Mouse (Mus musculus) limb, embryonic 13.5 days (tissue): Measurements from ENCODE around the gene Astn1. TPM values are rescaled to one million over a fixed set of nuclear protein-coding genes. Genes with fewer than 3 reads are reported as not detected.

Experiments
- ATAC-seq: fragments of 200-750 bp; cut with Nextera tagmentation; 2 replicates; pipeline ENCODE4 v1.8.0; 2017; ENCODE audit warnings: low read depth, moderate number of reproducible peaks, moderate TSS enrichment; ENCODE audit not compliant: low FRiP score
- H3K27ac ChIP-seq: fragments of 300-500 bp; sonication (generic); 2 replicates; pipeline ENCODE4 v1.5.1; 2015; ENCODE audit warnings: inconsistent platforms, mild to moderate bottlenecking, moderate library complexity
- H3K27me3 ChIP-seq: fragments of 300-500 bp; sonication (generic); 2 replicates; pipeline ENCODE4 v1.6.1; 2015; ENCODE audit warnings: mild to moderate bottlenecking, inconsistent platforms
- H3K36me3 ChIP-seq: fragments of 300-500 bp; sonication (generic); 2 replicates; pipeline ENCODE4 v1.6.1; 2015; ENCODE audit warnings: inconsistent platforms, mild to moderate bottlenecking, moderate library complexity
- H3K4me1 ChIP-seq: fragments of 300-500 bp; sonication (generic); 2 replicates; pipeline ENCODE4 v1.6.1; 2015; ENCODE audit warnings: inconsistent platforms
- H3K4me2 ChIP-seq: fragments of 300-500 bp; sonication (generic); replicated peaks from 2 replicates; pipeline ENCODE4 v1.6.1; 2015; ENCODE audit warnings: inconsistent platforms, mild to moderate bottlenecking, moderate library complexity
- H3K4me3 ChIP-seq: fragments of 300-500 bp; sonication (generic); 2 replicates; pipeline ENCODE4 v1.5.1; 2015; ENCODE audit warnings: moderate library complexity, mild to moderate bottlenecking, inconsistent platforms
- H3K9ac ChIP-seq: fragments of 300-500 bp; sonication (generic); 2 replicates; pipeline ENCODE4 v1.6.1; 2015; ENCODE audit warnings: mild to moderate bottlenecking, inconsistent platforms
- H3K9me3 ChIP-seq: fragments of 300-500 bp; sonication (generic); 2 replicates; pipeline ENCODE4 v1.6.1; 2016; ENCODE audit warnings: inconsistent platforms
- WGBS: fragments of 180-500 bp; shearing (Covaris S2); methylation state at CpG from one replicate; pipeline ENCODE4 v1.1.7; 2015; 5-methylcytosine and 5-hydroxymethylcytosine counted together
- polyA plus RNA-seq: library from polyadenylated mRNA; unstranded; fragments of >200 nt; fragmentation: Nextera tagmentation; extraction: Ambion mirVana; gene quantifications from 2 replicates; pipeline ENCODE4 v1.2.1, GENCODE M21; 2015

Astn1 gene
- polyA plus RNA-seq, 1 experiment from 2014 or later, result 4.7 TPM

DNA sequence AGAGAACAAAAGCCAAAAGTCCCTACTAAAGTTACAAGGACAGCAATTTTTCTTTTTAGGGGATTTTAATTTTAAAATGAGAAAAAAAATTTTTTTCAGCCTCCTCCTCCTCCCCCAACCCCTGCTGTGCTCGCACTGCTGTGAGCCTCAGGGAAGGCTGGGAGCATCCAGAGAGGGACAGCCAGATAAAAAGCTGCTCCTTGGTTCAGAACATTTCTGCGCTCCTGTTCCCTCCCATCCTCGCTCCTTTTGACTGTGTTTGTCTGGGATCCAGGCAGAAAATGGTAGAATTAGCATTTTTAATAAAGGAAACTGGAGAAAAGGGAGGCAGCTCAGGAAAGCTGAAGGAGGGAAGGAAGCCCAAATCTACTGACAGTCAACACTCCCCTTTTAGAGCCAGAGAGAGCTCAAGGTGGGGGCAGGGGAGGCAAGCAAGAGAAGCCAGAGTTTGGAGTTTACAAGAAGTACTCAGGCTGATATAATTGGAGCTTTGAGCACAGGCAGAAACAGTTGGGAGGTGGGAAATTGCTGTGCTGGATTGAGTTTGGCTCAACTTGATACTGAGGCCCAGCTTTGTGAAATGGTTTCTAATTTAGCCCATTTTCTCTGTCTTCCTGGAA lies 185.6 kb downstream of the Astn1 start:
- Histone ChIP-seq H3K27me3 (no peaks in the 10 kb centered on the region), H3K9ac (no peak overlapping the region), H3K4me1 (peaks cover 16% of the 10 kb centered on the region), H3K9me3 (no peaks in the 10 kb centered on the region), H3K36me3 (no peaks in the 10 kb centered on the region), H3K27ac (no peak overlapping the region), H3K4me2 (no peak overlapping the region), H3K4me3 (no peak overlapping the region)
- ATAC-seq, result no peak; the same call in 1 of the 2 replicates
- WGBS, result 44% methylated on average over 3 of the region's 3 CpGs

DNA sequence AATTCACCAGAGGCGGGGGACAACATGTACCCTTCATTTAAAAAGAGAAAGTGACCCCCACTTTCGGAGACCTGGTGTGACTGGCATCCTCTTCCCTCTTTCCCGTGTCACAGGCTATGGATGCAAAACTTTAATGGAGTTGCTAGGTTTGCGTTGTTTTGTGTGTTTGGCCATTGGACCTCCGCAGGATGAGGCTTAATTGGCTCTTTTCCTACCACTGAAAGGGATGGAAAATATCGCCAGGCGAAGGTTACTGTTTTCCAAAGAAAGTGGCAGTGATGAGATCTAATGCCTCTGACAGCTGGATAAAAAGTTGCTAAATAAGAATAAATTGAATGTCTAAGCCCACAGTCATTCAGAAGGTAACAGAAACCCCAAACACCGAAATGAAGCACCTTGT lies 186.2 kb downstream of the Astn1 start:
- 74% methylated on average over 8 of the region's 8 CpGs for WGBS
- no peak overlapping the region for H3K9ac ChIP-seq
- no peaks in the 10 kb centered on the region for H3K9me3 ChIP-seq
- no peak for ATAC-seq
- no peaks in the 10 kb centered on the region for H3K27me3 ChIP-seq
- H3K36me3 ChIP-seq, result no peaks in the 10 kb centered on the region
- no peak overlapping the region for H3K27ac ChIP-seq
- peaks cover 16% of the 10 kb centered on the region for H3K4me1 ChIP-seq
- no peak overlapping the region for H3K4me2 ChIP-seq
- H3K4me3 ChIP-seq, result no peak overlapping the region

DNA sequence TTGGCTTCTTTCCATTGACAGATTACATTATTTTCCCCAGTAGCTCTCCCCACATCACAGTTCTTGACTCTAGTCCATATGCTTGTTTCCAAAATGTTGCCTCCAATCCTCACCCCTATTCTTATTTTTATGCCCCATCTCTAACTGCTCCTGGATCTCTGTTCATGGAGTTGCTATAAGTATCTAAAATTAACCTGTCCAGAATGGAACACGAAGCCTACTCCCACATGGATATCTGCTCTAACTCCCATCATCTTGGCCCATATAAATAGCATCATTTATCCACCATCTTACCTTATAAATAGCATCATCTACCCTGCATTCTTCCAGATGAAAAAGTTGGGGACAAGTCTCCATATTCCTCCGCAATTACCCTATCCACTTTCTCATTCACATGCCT lies 187.5 kb downstream of the Astn1 start:
- no peak overlapping the region for H3K4me2 ChIP-seq
- no peak for ATAC-seq
- no peaks in the 10 kb centered on the region for H3K27me3 ChIP-seq
- no peaks in the 10 kb centered on the region for H3K9me3 ChIP-seq
- H3K4me3 ChIP-seq, result no peak overlapping the region
- WGBS, result 95% methylated on average over 2 of the region's 2 CpGs
- no peaks in the 10 kb centered on the region for H3K36me3 ChIP-seq
- H3K27ac ChIP-seq, result no peak overlapping the region
- H3K9ac ChIP-seq, result no peak overlapping the region
- H3K4me1 ChIP-seq, result peaks cover 20% of the 10 kb centered on the region

DNA sequence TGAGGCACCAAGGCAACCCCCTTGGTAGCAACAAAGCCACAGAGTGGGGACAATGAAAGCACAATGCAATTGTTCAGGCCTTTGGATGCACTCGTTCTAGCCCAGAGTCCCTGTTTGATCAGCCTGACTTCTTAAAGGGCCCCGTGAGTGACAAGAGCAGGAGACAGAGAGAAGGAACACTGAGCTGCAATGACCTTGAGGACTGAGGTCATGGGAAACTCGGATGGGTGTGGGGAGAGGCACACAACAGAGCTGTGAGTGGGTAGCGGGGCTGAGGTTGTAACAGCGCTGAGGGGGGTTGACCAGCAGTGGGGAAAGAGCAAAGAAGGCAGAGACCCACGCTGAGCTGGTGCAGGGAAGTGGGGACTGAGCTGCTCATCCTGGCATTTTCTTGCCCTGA lies 189.9 kb downstream of the Astn1 start:
- WGBS, result 58% methylated on average over 6 of the region's 6 CpGs
- no peak overlapping the region for H3K9ac ChIP-seq
- H3K27me3 ChIP-seq, result no peaks in the 10 kb centered on the region
- no peak overlapping the region for H3K27ac ChIP-seq
- no peak overlapping the region for H3K4me3 ChIP-seq
- H3K4me2 ChIP-seq, result no peak overlapping the region
- no peaks in the 10 kb centered on the region for H3K9me3 ChIP-seq
- no peaks in the 10 kb centered on the region for H3K36me3 ChIP-seq
- peaks cover 16% of the 10 kb centered on the region for H3K4me1 ChIP-seq
- no peak for ATAC-seq

DNA sequence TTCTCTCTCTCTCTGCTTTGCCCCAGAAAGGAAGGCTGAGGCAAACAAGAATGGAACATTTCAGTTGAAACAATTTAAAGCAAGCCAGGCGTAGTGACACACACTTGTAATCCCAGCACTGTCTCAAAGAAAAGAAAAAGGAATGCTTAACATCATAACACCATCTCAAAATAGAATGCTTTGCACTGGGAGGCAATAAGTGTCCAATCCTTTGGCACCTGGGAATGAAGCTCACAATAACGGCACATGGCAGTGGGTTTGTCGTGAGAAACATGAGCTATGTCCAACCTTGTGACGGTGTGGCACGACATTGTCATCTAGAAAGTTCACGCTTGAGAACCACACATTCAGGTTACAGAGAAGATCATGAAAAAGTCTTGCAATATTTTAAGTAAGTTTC lies 191.3 kb downstream of the Astn1 start:
- ATAC-seq, result no peak
- Histone ChIP-seq H3K9ac (no peak overlapping the region), H3K27ac (no peak overlapping the region), H3K4me2 (no peak overlapping the region), H3K27me3 (no peaks in the 10 kb centered on the region), H3K9me3 (no peaks in the 10 kb centered on the region), H3K4me1 (peaks cover 3% of the 10 kb centered on the region), H3K4me3 (no peak overlapping the region), H3K36me3 (no peaks in the 10 kb centered on the region)
- 85% methylated on average over 6 of the region's 6 CpGs for WGBS

DNA sequence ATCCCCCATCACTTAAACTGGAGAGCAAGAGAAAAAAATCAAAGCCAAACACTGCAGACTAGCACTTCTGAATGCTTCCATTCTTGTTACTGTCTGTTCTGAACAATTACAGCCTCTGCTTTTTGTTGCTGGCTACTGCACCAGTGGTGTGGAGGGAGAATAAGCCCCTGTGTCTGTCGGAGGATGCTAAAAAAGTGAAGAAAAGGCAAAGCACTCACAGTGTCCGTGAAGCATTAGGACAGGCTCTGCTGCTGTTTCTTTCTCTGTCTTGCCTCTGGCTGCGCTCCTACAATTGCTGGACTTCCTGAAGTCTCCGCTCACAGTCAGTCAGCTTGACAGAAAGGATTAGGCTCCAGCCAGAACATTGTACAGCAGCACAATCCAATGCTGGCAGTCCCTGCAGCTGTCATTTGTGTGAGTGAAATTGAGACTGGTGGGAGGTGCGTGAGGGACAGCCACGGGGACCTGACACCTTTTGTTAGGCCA lies 192.0 kb downstream of the Astn1 start:
- H3K36me3 ChIP-seq, result no peaks in the 10 kb centered on the region
- H3K4me3 ChIP-seq, result no peak overlapping the region
- H3K9ac ChIP-seq, result no peak overlapping the region
- 0 out of 2 replicates have a peak, but pooled peaks have one; percentile 48 for ATAC-seq
- no peaks in the 10 kb centered on the region for H3K9me3 ChIP-seq
- no peak overlapping the region for H3K27ac ChIP-seq
- H3K4me2 ChIP-seq, result no peak overlapping the region
- WGBS, result 16% methylated on average over 6 of the region's 6 CpGs
- H3K27me3 ChIP-seq, result no peaks in the 10 kb centered on the region
- peaks cover 3% of the 10 kb centered on the region for H3K4me1 ChIP-seq

DNA sequence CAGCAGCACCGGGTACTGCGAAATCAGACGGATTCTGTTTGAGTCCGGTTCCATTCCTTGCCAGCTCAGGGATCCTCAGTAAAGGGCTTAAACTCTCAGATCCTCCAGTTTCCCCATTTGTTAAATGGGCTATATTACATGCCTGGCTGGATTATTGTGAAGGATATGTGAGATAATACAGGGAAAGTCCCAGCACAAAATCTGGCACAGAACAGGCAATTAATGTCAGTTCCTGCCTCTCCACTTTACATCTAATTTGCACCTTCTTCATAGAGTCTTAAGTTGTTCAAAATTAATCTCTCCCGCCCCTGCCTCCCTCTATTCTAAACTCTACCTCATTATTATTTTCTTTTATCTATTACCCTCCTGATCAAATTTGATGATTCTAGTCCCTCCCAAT lies 211.1 kb downstream of the Astn1 start:
- ATAC-seq, result no peak

DNA sequence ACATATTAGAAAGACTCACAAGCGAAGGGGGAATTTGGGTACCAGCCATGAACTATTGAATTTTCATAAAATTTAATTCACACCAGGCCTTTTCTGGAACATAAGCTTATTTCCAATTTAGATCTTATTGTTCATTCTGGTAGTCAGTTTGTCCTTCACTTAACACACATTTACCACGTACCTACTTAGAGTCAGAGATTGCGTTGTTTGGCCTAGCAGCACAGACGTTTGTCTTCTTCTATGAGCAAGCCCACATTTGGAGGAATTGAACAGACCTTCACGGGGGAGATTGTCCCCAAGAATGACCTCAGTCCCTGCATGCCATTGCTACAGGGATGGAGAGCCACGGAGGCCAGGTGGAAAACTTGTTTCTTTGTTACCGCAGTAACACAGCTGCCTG lies 211.5 kb downstream of the Astn1 start:
- H3K27ac ChIP-seq, result no peak overlapping the region
- WGBS, result 86% methylated on average over 7 of the region's 7 CpGs
- ATAC-seq, result no peak

More for the DNA sequence above, 211.1 kb downstream of the Astn1 start:
- H3K4me1 ChIP-seq, result no peaks in the 10 kb centered on the region
- H3K9ac ChIP-seq, result no peak overlapping the region
- no peak overlapping the region for H3K27ac ChIP-seq
- no peaks in the 10 kb centered on the region for H3K27me3 ChIP-seq
- H3K4me2 ChIP-seq, result no peak overlapping the region
- no peak overlapping the region for H3K4me3 ChIP-seq
- H3K36me3 ChIP-seq, result no peaks in the 10 kb centered on the region
- no peaks in the 10 kb centered on the region for H3K9me3 ChIP-seq
- 90% methylated on average over 5 of the region's 5 CpGs for WGBS

DNA sequence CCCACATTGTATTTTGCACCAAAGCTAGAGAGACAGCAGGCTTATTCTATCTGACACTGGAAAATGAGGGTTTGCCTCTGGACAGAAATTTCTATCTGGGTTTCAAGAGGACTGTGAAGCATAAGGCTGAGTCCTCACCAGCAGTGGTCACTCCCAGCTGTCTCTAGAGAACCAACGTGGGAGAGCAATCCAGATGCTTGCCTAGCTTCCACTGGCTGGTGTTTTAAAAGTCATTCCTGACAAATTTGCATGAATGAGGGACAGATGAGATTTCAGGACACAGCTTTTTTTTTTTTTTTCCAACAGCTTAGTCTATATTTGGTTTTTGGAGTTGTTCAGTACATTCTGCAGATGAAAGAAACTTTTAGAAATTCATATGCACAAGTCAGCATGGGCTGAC lies 213.9 kb downstream of the Astn1 start:
- Histone ChIP-seq H3K27me3 (no peaks in the 10 kb centered on the region), H3K36me3 (no peaks in the 10 kb centered on the region), H3K27ac (no peak overlapping the region), H3K4me1 (no peaks in the 10 kb centered on the region), H3K9ac (no peak overlapping the region), H3K9me3 (no peaks in the 10 kb centered on the region), H3K4me2 (no peak overlapping the region), H3K4me3 (no peak overlapping the region)
- ATAC-seq, result no peak
- WGBS, result 51% methylated on average over 1 of the region's 1 CpGs

More for the DNA sequence above, 211.5 kb downstream of the Astn1 start:
- H3K9me3 ChIP-seq, result no peaks in the 10 kb centered on the region
- no peaks in the 10 kb centered on the region for H3K4me1 ChIP-seq
- H3K4me2 ChIP-seq, result no peak overlapping the region
- no peak overlapping the region for H3K4me3 ChIP-seq
- no peak overlapping the region for H3K9ac ChIP-seq
- H3K36me3 ChIP-seq, result no peaks in the 10 kb centered on the region
- no peaks in the 10 kb centered on the region for H3K27me3 ChIP-seq

DNA sequence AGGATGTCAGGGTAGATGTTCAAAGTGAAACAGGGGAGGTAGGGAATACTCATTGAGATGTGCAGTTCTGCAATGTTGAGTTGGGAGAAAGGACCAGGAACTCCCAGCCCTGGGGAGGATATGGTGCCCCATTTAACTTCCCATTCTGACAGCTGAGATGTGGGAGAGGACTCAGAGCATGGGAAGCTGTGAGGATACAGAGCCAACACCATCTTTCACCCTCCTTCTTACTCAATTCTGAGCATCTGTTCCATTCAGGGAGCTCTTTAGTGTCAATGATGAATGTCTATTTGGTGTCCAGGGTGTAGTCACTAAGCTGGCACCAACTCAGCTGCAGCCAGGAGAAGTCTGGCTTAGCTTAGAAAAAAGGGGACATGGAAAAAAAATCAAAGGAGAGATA lies 219.7 kb downstream of the Astn1 start:
- Histone ChIP-seq H3K9me3 (no peaks in the 10 kb centered on the region), H3K27ac (no peak overlapping the region), H3K4me1 (no peaks in the 10 kb centered on the region), H3K9ac (no peak overlapping the region), H3K4me3 (no peak overlapping the region), H3K4me2 (no peak overlapping the region), H3K36me3 (no peaks in the 10 kb centered on the region), H3K27me3 (no peaks in the 10 kb centered on the region)
- ATAC-seq, result no peak

DNA sequence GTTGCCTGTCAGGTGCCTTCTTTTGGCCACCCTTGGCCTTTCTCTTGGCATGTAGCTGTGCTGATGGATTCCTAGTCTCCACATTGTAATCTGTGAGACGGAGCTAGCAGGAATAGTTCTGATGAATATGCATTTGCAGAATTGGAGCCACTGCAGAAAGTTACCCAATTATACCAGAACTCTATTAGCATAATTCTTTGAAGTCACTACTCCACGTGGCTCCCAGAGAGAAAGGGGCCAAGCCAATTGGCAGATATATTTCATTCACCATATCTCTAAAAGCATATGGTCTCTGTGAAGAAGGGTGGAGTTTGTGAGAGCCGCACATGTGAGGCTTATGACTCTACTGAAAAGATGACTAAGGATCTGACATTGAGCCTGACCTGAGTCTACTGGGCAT lies 226.8 kb downstream of the Astn1 start:
- 80% methylated on average over 3 of the region's 3 CpGs for WGBS
- Histone ChIP-seq H3K27me3 (no peaks in the 10 kb centered on the region), H3K36me3 (no peaks in the 10 kb centered on the region), H3K27ac (no peak overlapping the region), H3K9ac (no peak overlapping the region), H3K9me3 (no peaks in the 10 kb centered on the region), H3K4me3 (no peak overlapping the region), H3K4me1 (no peaks in the 10 kb centered on the region), H3K4me2 (no peak overlapping the region)
- no peak for ATAC-seq

DNA sequence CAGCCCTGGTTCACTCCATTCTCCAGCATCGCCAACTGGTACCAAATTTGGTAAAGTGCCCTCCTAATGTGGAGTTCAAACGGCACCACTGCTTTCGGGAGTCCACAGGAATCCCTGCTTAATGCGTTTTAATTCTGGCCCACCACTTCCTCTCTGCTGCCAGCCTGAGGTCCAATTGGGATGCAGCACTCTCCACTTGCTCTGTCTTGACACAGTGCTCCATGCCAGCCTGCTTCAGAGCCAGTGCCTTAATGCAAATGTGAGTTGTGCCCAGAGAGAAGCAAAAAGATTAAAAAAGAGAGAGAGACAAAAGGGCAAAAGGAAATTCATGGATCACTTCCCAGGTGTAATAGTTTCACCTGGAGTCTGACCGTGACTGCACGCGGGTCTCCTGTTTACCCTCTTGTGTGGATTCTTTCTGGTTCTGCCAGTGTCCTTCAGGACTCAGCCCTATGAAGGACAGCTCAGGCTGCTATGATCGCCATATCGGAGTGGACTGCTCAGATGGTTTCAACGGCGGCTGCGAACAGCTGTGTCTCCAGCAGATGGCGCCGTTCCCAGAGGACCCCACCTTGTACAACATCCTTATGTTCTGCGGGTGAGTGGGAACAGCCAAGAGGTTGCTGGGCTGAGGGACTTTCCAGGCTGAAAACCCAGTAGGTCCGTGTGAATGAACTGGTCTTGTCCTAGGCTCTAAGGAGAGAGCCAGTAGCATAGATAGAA lies 234.8 kb downstream of the Astn1 start:
- Histone ChIP-seq H3K36me3 (no peaks in the 10 kb centered on the region), H3K4me3 (no peak overlapping the region), H3K9me3 (no peaks in the 10 kb centered on the region), H3K27ac (no peak overlapping the region), H3K4me2 (peak overlapping the region; percentile 30; the same call in 1 of the 2 replicates), H3K9ac (no peak overlapping the region), H3K27me3 (no peaks in the 10 kb centered on the region; the same call in 1 of the 2 replicates), H3K4me1 (peaks cover 11% of the 10 kb centered on the region)
- peak; percentile 66; the same call in 1 of the 2 replicates for ATAC-seq
- WGBS, result 30% methylated on average over 16 of the region's 16 CpGs
